9 mouse cellular contexts compared by ENCODE assay signal in the genomic region with DNA sequence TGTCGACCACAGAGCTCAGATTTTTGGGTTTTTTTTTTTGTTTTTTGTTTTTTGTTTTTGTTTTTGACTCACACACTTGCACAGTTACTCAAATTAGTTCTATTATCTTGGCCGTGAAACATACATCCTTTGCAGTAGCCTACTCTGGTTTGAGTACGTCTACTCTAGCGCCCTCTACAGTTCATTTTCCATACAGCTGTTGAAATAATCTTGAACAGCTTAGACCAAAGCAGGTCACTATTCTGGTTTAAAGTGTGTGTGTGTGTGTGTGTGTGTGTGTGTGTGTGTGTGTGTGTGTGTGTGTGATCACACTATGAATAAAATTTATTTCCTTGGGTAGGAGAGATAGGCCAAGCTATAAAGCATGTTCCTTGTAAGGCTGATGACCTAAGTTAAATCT. TPM values are rescaled to one million over a fixed set of nuclear protein-coding genes. Genes with fewer than 3 reads are reported as not detected.
DNase-seq lines count a peak whose midpoint lies in the region; ATAC-seq and TF ChIP-seq lines count a peak whose summit lies in the region.
"Had no signal": no experiment of that assay in that cellular context is flagged by ENCODE, and none has a peak within 500 bp of the region (broad histone marks: within the 10 kb centered on the region; RNA-seq: fewer than 3 reads in every experiment).

No protein-coding gene starts in this region.

- 32% methylated on average over 4 of the region's 4 CpGs for WGBS in heart, postnatal 0 days
- WGBS in heart, embryonic 11.5 days (ENCODE audit: insufficient replicate concordance), result 37% methylated on average over 4 of the region's 4 CpGs
- 31% methylated on average over 4 of the region's 4 CpGs for WGBS in midbrain, embryonic 14.5 days
- 36% methylated on average over 4 of the region's 4 CpGs for WGBS in midbrain, embryonic 10.5 days

- peaks cover 21% of the 10 kb centered on the region for H3K27me3 ChIP-seq in heart, postnatal 0 days (ENCODE audit: control insufficient read depth, insufficient read depth, low read length)
- H3K27me3 ChIP-seq in heart, embryonic 11.5 days (ENCODE audit: control insufficient read depth, insufficient read depth, low read length), result peaks cover 5% of the 10 kb centered on the region; the same call in 1 of the 2 replicates
- H3K27me3 ChIP-seq in midbrain, embryonic 14.5 days (ENCODE audit: control insufficient read depth, insufficient read depth, low read length), result peaks cover 13% of the 10 kb centered on the region; the same call in 1 of the 2 replicates
- H3K27me3 ChIP-seq in midbrain, embryonic 10.5 days (ENCODE audit: low read depth, poor library complexity, severe bottlenecking), result peaks cover 38% of the 10 kb centered on the region

- H3K4me2 ChIP-seq in heart, postnatal 0 days (ENCODE audit: low read depth, low read length), result no peak overlapping the region
- H3K4me2 ChIP-seq in heart, embryonic 11.5 days, result no peak overlapping the region
- no peak overlapping the region for H3K4me2 ChIP-seq in midbrain, embryonic 14.5 days (ENCODE audit: low read length)

- H3K36me3 ChIP-seq in heart, postnatal 0 days (replicated peaks; ENCODE audit: control insufficient read depth, insufficient read depth, low read length), result no peaks in the 10 kb centered on the region
- no peaks in the 10 kb centered on the region for H3K36me3 ChIP-seq in heart, embryonic 11.5 days (ENCODE audit: control insufficient read depth, insufficient read depth, low read length)
- H3K36me3 ChIP-seq in midbrain, embryonic 14.5 days (ENCODE audit: control insufficient read depth, insufficient read depth, low read length), result no peaks in the 10 kb centered on the region
- H3K36me3 ChIP-seq in midbrain, embryonic 10.5 days, result no peaks in the 10 kb centered on the region
- H3K36me3 ChIP-seq: hindbrain, embryonic 13.5 days had no signal

- ATAC-seq in heart, postnatal 0 days (ENCODE audit: insufficient read depth, low read depth), result no peak
- no peak for ATAC-seq in heart, embryonic 11.5 days (replicated peaks; ENCODE audit: insufficient number of reproducible peaks, low FRiP score, low TSS enrichment)
- no peak for ATAC-seq in midbrain, embryonic 14.5 days (ENCODE audit: low FRiP score, low TSS enrichment)

- no peaks in the 10 kb centered on the region for H3K4me1 ChIP-seq in heart, postnatal 0 days (ENCODE audit: control insufficient read depth, insufficient read depth)
- H3K4me1 ChIP-seq in heart, embryonic 11.5 days (ENCODE audit: control insufficient read depth, insufficient read depth, low read length), result peaks cover 3% of the 10 kb centered on the region; the same call in 1 of the 2 replicates
- H3K4me1 ChIP-seq in midbrain, embryonic 14.5 days (ENCODE audit: control insufficient read depth, insufficient read depth, low read length), result peaks cover 5% of the 10 kb centered on the region; the same call in 1 of the 2 replicates
- peaks cover 19% of the 10 kb centered on the region for H3K4me1 ChIP-seq in midbrain, embryonic 10.5 days

- no peaks in the 10 kb centered on the region for H3K9me3 ChIP-seq in heart, postnatal 0 days (replicated peaks; ENCODE audit: control insufficient read depth, low read length)
- H3K9me3 ChIP-seq in heart, embryonic 11.5 days (replicated peaks; ENCODE audit: control insufficient read depth, low read length), result no peaks in the 10 kb centered on the region
- no peaks in the 10 kb centered on the region for H3K9me3 ChIP-seq in midbrain, embryonic 14.5 days (ENCODE audit: control insufficient read depth, low read length)
- no peaks in the 10 kb centered on the region for H3K9me3 ChIP-seq in midbrain, embryonic 10.5 days (replicated peaks)
- H3K9me3 ChIP-seq: hindbrain, embryonic 13.5 days had no signal

- DNase-seq in heart, postnatal 0 days (ENCODE audit: low spot score), result no peak
- DNase-seq in midbrain, embryonic 14.5 days, result peak; percentile 47
- no peak for DNase-seq in midbrain, embryonic 10.5 days (ENCODE audit: low spot score)
- peak; percentile 57 for DNase-seq in ZHBTc4 (ENCODE audit: low read depth, low spot score)
- peak; percentile 39 for DNase-seq in retina, embryonic 14.5 days (ENCODE audit: low spot score)
- DNase-seq in spleen, postnatal 4 days (ENCODE audit: low spot score in 2 of 2), result no peak
- no peak for DNase-seq in adrenal gland, adult 8-10 months

- H3K4me3 ChIP-seq in heart, postnatal 0 days (ENCODE audit: low read depth, low read length), result no peak overlapping the region
- no peak overlapping the region for H3K4me3 ChIP-seq in heart, embryonic 11.5 days (ENCODE audit: low read depth, low read length)
- no peak overlapping the region for H3K4me3 ChIP-seq in midbrain, embryonic 14.5 days (replicated peaks; ENCODE audit: low read depth, low read length)
- no peak overlapping the region for H3K4me3 ChIP-seq in midbrain, embryonic 10.5 days
- H3K4me3 ChIP-seq: hindbrain, embryonic 13.5 days had no signal

- no peak overlapping the region for H3K27ac ChIP-seq in heart, postnatal 0 days (ENCODE audit: low read depth)
- no peak overlapping the region for H3K27ac ChIP-seq in heart, embryonic 11.5 days (ENCODE audit: low read depth, low read length)
- no peak overlapping the region for H3K27ac ChIP-seq in midbrain, embryonic 14.5 days (replicated peaks; ENCODE audit: low read depth, low read length)
- no peak overlapping the region for H3K27ac ChIP-seq in midbrain, embryonic 10.5 days (replicated peaks)
- H3K27ac ChIP-seq: hindbrain, embryonic 13.5 days had no signal

- no peak for TF ChIP-seq EP300 in heart, postnatal 0 days (IDR thresholded peaks at IDR 0.05; ENCODE audit: low read depth)

- peak; percentile 29 for TF ChIP-seq CTCF in heart, postnatal 0 days (IDR thresholded peaks at IDR 0.05; ENCODE audit: low read depth)

- H3K9ac ChIP-seq in heart, postnatal 0 days (replicated peaks; ENCODE audit: low read depth, low read length), result no peak overlapping the region
- H3K9ac ChIP-seq in heart, embryonic 11.5 days (ENCODE audit: low read depth, low read length), result no peak overlapping the region
- H3K9ac ChIP-seq in midbrain, embryonic 14.5 days (replicated peaks; ENCODE audit: low read length), result no peak overlapping the region
- H3K9ac ChIP-seq: hindbrain, embryonic 13.5 days had no signal

RNA-seq across cellular contexts. Expression of gene Gxylt2, which starts 5.6 kb away (rescaled TPM):
- 4.8 and 7.7 TPM in 2 replicates for total RNA-seq in heart, postnatal 0 days (2014; rRNA removed; ENCODE audit: low replicate concordance)
- polyA plus RNA-seq in heart, postnatal 0 days (2015; fragmentation: Nextera tagmentation; extraction: Ambion mirVana), result 2.4 and 3.1 TPM in 2 replicates
- 0.93 and 1.1 TPM in 2 replicates for polyA plus RNA-seq in heart, embryonic 11.5 days (2014; fragmentation: Nextera tagmentation; extraction: Ambion mirVana)
- polyA plus RNA-seq in midbrain, embryonic 14.5 days (2014; fragmentation: Nextera tagmentation; extraction: Ambion mirVana), result 0.53 and 1.2 TPM in 2 replicates
- 1.4 and 2.4 TPM in 2 replicates for polyA plus RNA-seq in midbrain, embryonic 10.5 days (2016; fragmentation: Nextera tagmentation; extraction: Ambion mirVana)
- under 1 TPM; 0.18 to 0.90 (median 0.61) TPM for total RNA-seq in adrenal gland, adult 8-10 months (2022)

RNA-seq across cellular contexts. Expression of gene Shq1, which starts 39.2 kb away (rescaled TPM):
- total RNA-seq in heart, postnatal 0 days (2014; rRNA removed; ENCODE audit: low replicate concordance), result 1.4 and 3.5 TPM in 2 replicates
- 5.1 and 6.2 TPM in 2 replicates for polyA plus RNA-seq in heart, postnatal 0 days (2015; fragmentation: Nextera tagmentation; extraction: Ambion mirVana)
- 10.6 and 13.1 TPM in 2 replicates for polyA plus RNA-seq in heart, embryonic 11.5 days (2014; fragmentation: Nextera tagmentation; extraction: Ambion mirVana)
- polyA plus RNA-seq in midbrain, embryonic 14.5 days (2014; fragmentation: Nextera tagmentation; extraction: Ambion mirVana), result 8.5 and 9.6 TPM in 2 replicates
- 21.7 and 25.6 TPM in 2 replicates for polyA plus RNA-seq in midbrain, embryonic 10.5 days (2016; fragmentation: Nextera tagmentation; extraction: Ambion mirVana)
- 10 to 100 TPM; 10.6 to 16.3 (median 13.1) TPM for total RNA-seq in adrenal gland, adult 8-10 months (2022)

Comparison
In these comparisons a context has a peak if more than half of its experiments do, and no peak if none do; other contexts are left out.
1. DNase-seq: peak in midbrain, embryonic 14.5 days (single experiment), ZHBTc4 (single experiment) and retina, embryonic 14.5 days (single experiment); none in heart, postnatal 0 days (single experiment), midbrain, embryonic 10.5 days (single experiment), spleen, postnatal 4 days (0 of 2) and adrenal gland, adult 8-10 months (single experiment).